Mouse (Mus musculus) adrenal gland, postnatal 4 days (tissue): ENCODE measurements around the gene Thumpd3. TPM values are rescaled to one million over a fixed set of nuclear protein-coding genes. Genes with fewer than 3 reads are reported as not detected.

Source experiments
- DNase-seq, 2 experiments: peaks; one replicate each; pipeline ENCODE4 v3.0.0; 2021 to 2022; ENCODE audit warnings: low spot score in 2 of 2, mixed read lengths in 2 of 2
- total RNA-seq, 2 experiments: library from RNA; stranded (reverse); gene quantifications; 2 replicates each; pipeline ENCODE4 v1.2.3; 2021

Gene Thumpd3
- total RNA-seq, 2 experiments from 2014 or later, result 39.6 to 43.4 TPM

DNA sequence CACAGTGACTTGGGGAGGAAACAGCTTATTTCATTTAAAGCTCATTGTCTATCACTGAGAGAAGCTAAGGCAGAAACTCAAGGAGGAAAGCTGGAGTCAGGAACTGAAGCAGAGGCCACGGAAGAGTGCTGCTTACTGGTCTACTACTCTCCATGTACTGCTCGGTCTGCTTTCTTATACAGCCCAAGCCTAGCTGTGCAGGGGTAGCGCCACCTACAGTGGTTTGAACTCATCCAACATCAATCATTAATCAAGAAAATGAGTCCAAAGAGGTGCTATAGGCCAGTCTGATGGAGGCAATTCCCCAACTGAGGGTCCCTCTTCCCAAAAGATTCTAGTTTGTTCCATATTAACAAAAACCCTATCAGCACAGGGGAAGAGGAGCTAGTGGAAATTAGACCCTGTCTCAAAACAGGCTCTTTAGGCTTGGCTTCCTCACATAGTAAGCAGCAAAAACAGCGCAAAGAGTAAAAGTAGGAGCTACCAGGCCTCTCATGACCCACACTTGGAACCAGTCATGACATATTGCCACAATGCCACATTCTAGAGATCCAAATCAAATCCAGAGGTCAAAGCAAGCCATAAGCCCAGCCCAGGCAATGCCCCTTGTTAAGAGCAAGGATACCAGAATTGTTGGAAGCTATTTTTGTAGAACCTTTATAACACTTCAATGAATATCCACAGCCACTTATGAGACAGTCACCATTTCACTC lies 9.4 kb upstream of the Thumpd3 start:
- no peak for DNase-seq

DNA sequence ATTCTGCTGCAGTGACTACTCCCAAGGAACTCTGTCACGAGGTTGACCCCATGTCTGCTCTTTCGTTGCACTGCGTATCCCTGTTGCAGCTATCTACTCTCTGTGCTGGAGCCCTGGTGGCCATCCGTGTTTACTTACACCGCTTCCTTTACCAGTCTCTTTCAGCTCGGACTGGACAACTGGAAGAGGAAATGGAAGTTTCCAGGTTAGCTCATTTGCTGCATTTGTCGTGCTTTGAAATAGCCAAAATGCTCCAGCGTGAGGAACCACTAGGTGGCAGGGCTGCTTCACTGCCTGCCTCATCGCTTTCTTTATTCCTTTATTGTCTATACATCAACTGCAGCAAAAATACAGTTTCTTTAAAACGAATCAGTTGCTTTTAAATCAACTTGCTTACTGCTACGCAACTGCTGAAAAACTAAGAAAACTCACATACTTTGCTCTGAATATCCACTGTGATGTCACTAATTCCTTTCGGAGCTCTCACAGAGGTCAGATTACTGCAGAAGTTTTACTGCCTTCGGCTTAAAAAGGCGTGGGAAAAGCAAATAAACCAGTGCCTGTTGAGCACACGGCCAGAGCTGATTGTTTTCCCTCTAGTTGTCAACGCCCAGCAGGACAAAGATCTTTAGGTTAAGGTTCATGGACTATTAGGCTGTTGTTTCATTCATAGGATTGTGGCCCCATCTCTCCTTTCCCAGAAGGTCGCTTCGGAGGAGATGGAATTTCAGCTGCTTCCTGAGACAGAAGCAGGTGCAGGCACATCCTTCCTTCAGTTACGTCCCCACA lies 7.9 kb upstream of the Thumpd3 start:
- DNase-seq, result peak in 1 of 2 experiments; percentile 24

DNA sequence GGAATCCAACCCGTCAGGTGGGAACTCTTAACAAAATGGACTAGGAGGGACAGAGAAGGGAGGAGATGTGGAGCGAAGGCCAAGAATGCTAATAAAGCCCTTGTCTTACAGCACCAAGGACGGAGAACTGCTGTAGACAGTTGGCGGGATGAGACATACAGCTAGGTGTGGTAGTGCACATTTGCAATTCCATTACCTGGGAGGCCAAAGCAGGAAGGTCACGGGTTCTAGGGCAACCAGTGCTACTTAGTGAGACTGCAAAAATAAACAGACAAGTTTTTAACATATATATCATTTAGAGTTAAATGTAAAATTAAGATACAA lies 7.3 kb upstream of the Thumpd3 start:
- DNase-seq, result no peak

DNA sequence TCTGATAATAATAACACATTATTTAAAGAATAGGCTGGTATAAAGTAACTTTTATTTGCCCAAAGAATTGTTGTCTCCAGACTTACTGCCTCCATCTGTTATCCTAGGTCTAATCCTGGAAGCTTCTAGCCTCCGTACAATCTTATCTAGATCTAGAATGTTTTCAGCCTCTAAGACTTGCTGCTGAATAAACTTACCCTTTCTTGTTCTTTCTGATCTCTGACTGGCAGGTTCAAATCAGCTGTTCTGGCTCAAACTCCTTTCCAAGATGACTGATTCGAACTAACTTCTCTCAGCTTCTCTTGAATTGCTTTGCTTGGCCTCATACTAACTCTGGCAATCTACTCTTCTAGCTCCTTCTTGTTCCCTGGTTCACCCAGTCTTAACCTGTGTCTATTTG lies 5.7 kb upstream of the Thumpd3 start:
- DNase-seq, result no peak

DNA sequence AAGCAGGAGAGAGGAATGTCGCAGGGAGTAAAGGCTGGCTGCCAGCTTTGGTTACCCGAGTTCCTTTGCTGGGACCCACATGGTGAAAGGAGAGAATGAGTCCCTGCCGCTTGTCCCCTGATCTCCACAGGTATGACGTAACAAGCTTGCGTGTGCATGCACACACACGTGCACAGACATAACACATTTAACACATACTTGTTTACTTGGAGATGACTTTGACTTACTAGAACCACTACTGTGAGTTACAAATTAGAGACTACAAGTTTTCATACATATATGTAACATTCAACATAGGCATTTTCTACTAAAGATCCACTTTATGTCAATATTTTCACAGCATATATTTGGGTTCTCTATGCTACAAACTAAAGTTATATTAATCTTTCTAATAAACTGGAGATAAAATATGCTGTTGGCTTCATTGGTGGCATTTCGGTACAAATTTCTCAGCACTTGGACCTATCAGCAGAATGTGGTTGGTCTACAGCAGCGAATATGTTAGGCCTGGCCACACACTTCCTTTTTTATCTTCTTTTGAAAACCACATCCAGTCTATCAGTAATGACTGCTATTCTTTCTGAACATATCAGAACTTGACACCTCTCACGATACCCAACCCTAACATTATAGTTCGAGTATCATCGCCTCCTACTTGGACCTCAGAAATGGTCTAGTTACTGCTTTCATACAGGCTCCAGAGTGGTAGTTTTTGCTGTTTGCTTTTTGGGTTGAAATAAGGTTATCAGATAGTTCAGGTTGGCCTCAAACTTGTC lies 4.6 kb upstream of the Thumpd3 start:
- DNase-seq, result no peak

DNA sequence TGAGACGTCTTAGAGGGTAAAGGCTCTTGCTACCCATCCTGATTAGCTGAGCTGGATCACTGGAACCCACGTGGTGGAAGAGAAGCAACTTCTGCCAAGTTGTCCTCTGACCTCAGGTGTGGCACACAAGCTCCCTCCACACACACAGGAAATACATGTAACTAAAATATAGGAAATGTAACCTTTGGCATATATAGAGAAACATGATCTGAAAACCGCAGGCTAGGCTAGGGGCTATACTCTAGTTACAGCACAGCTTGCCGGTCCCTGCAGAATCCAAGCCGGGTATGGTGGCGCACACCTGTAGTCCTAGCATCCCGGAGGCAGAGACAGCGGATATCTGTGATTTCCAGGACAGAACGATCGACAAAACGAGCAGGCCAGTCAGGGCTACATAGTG lies 450 bp upstream of the Thumpd3 start:
- no peak for DNase-seq

DNA sequence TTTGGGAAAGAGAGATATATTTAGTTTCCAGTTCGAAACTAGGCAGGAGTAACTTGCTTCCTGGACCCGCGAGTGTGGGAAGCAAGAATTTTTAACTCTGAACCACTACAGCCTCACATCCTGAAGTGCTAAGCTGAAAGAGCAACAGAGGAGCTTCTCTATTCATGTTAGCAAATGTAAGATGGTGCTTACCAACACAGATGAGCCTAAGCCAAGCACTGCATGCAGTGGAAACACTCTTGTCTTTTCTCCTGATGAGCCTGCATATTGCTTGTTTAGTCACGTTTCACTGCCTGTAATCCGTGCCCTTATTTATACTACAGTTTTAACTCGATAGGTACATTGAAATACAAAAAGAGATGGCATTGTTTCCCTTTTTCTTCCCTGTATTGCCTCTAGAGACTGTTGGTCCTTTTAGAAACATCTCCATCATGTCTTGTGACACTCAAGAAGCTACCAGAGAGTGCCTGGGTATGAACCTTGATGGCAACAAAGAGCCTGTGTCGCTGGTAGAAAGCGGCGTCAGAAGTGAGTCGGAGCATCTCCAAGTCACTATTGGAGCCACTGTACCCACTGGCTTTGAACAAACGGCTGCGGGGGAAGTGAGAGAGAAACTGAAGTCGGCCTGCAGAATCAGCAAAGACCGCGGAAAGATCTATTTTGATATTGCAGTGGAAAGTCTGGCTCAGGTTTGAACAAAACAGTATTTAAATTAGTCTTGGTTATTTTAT lies 1.2 kb downstream of the Thumpd3 start:
- DNase-seq, result no peak

DNA sequence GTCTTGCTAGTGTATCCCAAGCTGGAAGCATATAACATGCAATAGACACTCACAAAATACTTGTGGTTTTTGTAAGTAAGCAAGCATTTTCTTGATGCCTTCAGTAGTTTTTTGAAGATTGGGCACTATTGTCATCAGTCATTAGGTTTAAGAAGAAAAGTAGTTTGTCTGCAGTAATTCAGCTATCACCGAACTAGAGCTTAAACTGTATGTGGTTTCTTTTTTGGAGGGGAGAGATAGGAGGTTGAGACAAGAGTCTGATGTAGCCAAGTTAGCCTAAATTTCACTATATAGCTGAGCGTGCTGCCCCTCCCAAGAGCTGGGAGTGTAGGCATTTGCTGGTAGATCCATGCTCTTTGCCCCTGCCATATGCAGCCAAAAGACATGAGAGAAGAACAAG lies 2.3 kb downstream of the Thumpd3 start:
- DNase-seq, result no peak

DNA sequence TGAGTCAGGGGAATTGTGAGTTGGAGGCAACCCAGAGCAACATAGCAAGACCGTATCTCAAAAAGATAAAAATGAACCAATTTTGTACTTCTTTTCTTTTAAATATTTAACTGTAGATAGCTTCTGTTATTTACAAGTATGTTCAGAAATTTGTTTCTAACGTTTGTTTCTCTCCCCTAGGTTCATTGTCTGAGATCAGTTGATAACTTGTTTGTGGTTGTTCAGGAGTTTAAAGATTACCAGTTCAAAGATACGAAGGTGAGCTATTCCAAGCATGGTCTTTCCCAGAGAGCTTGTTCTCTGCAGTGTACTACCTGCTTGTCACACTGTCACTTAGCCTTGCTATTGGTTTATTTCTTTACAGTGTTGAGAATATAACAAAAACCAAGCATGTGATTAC lies 3.1 kb downstream of the Thumpd3 start:
- no peak for DNase-seq

DNA sequence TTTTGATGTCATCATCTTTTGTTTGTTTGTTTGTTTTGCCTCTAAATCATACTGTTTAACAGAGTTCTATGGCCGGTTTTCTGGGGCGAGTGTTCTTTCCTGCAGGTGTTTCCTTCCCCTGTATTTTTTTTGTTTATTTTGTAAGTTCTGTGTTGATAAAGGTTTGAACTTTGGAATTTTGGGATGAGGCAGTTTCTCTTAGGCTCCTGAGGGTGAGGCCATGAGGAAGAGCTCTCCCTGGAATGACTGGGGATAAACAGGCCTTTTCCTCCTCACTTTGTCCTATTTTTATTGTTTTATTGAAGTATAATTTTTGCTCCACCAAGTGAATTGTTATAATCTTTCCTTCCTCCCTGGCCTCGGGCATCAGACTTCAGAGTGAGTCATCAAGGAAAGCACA lies 6.9 kb downstream of the Thumpd3 start:
- DNase-seq, result no peak

DNA sequence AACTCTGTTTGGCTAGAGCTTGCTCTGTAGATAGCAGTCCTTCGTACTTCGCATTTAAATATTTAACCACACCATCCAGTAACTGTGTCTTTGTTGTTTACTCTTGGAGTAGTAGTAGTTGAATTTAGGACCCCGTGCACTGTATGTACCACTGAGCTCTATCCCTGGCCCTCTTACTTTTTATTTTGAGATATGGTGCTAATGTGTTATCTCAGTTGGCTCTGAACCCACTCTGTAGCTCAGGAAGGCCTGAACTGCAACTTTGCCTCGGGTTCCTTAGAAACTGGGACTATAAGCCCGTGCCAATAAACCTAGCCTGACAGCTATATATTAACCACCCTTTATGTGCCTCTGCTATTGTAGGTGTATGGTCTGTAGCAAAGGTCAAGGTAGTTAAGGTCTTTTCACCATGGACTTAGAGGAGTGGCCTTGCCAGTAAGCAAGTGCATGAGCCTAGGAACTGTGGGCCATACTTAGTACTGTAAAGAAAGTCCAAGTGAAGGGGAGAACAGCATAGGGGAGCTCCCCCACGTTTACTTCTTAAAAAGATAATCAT lies 8.6 kb downstream of the Thumpd3 start:
- no peak for DNase-seq

DNA sequence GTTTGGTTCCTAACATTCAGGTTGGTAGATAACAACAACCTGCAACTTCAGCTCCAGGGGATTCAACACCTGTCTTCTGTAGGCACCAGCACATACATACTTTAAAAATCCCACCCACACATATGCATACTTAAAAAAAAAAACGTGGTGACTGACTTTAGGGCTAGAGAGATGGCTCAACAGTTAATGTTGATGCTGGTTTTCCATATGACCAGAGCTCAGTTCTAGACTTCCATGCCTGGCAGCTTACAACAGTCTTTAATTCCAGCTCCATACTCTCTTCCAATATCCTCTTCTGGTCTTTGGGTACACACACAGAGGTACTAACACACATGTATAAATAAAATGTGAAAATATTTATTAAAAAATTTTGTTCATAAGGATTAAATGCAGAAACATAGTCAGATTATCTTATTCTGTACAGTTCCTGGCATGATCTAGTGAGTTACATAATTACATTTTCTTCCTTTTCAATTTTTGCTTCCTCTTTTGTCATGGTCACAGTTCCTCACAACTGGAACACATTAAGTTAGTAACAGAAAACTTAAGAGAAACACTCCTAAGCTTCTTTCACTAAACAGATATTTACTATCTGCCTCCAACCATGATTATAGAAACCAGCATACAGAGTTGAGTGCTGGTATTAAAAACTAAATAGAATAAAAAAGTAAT lies 15.0 kb downstream of the Thumpd3 start:
- no peak for DNase-seq

DNA sequence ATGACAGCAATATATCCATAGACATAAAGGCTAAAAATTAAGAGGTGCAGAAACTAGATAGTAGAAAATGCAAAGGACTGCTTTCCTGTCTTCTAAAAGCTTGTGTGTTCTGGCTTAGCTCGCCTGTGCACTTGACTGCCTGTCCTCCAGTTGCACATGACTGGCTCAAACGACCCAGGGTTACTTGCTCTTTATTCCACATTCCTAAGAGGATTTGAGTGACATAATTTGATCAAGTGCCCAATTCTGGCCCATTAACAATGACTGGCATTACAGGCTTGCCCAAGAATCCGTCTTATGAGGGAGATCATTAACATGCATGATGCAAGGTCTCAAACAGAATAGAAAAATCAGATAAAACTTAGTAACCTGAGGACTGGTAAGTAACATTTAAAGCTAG lies 16.2 kb downstream of the Thumpd3 start:
- DNase-seq, result no peak

DNA sequence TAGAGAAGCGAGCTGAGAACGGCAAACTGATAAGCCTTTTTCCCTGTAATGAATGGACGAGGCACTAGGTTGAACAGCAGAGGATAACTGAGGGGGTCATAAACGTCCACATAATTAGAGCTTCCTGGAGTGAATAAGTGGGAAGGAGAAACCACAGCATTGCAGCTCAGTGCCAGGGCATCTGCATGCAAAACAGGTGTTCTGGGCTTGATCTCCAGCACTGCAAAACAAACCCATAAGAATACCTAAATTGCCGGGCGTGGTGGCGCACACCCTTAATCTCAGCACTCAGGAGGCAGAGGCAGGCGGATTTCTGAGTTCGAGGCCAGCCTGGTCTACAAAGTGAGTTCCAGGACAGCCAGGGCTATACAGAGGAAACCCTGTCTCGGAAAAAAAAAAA lies 17.3 kb downstream of the Thumpd3 start:
- no peak for DNase-seq

DNA sequence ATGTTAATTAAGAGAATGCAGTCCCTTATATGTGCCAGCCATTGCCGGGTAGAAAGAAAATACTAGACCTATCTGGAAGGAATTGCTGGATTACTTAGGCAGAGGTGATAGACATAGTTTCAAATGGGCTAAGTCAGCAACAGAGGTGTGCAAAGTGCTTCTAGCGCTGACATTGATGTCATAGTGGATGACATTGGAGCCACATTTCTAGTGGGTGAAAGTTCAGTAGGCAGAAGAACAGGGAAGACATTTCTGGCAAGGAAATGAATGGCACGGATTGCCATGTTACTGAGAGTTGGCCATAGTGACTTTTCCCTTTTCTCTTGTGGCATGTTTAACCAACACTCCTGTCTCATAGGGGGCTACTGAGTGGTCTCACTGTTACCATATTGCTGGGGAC lies 19.2 kb downstream of the Thumpd3 start:
- DNase-seq, result no peak

DNA sequence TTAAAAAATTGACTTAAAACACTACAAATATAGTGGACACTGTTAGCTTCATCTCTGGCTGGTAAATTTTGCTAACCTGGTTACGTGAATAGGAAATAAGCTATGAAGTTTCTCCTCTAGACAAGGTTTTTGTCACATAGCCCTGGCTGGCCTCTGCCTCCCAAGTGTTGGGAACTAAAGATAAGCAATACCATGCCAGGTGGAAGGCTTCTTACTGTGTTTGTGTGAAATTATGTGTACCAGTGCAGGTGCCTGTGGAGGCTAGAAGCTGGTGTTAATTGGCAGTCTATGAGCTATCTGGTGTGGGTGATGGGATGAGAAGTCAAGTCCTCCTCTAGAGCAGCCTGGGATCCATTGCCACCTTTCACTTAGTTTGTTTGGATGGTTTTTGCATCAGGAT lies 23.1 kb downstream of the Thumpd3 start:
- DNase-seq, result no peak

DNA sequence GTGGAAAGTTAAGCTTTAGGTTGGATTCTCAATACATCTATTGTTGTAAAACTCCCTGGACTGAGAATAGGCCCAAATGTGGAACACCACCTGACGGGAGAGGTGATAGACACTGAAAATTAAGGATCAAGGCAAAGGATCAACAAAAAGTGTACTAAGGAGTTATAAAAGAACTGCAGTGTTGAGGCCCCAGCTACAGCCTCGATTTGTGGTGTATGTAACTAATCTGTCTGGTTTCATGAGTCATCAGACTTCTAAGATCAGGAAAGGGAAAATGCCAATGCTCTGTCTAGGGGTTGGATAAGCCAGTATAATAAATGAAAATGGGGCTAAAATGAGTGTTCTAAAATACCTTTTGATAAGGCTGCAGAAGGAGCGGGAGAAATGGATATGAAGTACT lies 29.2 kb downstream of the Thumpd3 start:
- DNase-seq, result no peak

DNA sequence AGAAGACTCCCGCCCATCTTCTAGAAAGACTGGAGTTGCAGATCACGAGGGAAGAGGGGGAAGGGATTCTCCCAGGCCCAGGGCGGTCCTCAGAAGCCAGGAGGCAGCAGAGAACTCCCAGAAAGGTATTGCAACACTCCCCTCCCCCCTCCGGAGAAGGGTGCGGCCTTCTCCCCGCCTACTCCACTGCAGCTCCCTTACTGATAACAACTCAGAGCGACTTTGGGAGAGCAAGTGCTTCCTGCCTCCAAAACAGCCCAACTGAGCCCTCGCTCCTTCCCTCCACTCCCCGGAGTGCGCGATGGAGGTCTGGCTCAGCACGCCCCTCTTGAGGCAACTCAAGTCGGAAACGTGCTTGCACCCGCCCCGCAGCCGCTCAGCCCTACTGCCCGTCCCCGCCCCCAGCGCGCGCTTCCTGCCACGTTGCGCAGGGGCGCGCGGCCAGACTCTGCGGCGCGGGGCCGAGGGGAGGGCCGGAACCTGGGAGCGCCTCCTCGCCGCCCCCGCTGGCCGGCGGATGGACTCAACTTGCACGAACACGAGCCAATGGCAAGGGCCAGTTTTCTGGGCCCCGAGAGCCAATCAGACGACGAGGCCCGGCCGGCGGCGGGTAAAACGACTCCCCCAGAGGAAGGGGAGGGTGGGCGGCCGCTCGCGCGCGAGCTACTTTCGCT lies 30.1 kb downstream of the Thumpd3 start:
- peak; percentile 93 for DNase-seq

DNA sequence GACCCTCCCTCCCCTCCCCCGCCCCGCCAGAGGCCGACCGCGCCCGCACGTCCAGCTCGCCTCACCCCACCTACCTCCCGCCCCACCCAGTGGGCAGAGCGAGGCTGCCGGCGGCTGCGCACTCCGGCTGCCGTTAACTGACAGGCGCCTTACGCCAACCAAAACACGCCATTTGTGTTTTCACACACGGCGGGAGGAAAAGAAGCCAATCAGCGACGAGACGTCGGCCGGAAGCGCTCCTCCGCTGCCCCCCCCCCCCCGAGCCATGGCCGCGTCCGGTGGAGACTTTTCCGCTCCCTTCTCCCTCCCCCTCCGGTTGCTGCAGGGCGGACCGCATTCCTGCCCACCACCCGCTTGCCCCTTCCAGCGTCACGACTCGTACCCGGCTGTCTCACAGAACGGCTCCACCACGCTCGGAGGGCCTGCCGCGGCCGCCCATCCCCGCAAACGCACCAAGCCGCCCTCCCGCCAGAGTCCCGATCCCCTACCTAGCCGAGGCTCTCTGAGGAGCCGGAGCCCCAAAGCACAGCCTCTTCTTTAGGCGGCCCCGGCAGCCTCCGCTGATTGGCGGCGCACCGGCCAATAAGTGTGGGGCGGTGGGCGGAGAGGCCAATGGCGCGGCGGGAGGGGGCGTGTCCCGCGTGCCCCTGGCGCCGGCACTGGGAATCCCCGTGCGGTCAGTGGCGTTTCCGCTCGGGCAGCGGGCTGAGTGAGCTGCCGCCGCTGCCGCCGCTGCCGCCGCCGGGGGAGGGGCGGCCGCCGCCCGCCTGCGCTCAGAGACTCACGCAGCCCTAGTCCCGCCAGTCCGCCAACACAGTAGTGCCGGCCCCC lies 30.9 kb downstream of the Thumpd3 start, which contains the start of gene Setd5:
Gene Setd5, plus strand, starts transcription at position 680 of the 831 bp plus-strand sequence.
- peak; percentile 98 for DNase-seq
